Mouse (Mus musculus): Measurements from ENCODE around the gene 6430548M08Rik.

DNA sequence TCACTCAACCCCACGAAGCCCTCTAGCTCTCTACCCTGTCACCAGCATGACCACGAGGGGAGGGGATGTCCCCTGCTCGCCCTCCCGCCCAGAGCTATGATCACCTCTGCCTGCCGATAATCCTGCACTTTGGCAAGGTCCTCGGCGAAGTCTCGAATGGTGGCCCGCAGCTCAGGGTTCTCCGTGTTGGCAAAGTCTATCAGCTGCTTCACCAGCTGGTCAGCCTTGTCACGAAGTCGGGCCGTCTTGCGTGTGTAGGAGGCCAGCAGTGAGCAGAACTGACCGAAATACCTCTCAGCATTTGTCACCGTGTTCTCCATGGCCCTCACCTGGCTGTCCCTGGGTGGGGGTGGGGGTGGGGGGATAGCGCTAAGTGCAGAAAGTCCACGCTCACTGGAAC is 60.7 kb downstream of the 6430548M08Rik start:
- TF ChIP-seq CTCF (conservative IDR thresholded peaks at IDR 0.05; ENCODE audit: low read length) = no peak
- TF ChIP-seq POU5F1 (IDR thresholded peaks at IDR 0.05; ENCODE audit: borderline replicate concordance, low read length) = no peak
- no peak for TF ChIP-seq NANOG (IDR thresholded peaks at IDR 0.05; ENCODE audit: borderline replicate concordance, low read length)

Data from E14TG2a.4 (cell line).